Comparison of ENCODE assay signal across 12 mouse cellular contexts in the genomic region with DNA sequence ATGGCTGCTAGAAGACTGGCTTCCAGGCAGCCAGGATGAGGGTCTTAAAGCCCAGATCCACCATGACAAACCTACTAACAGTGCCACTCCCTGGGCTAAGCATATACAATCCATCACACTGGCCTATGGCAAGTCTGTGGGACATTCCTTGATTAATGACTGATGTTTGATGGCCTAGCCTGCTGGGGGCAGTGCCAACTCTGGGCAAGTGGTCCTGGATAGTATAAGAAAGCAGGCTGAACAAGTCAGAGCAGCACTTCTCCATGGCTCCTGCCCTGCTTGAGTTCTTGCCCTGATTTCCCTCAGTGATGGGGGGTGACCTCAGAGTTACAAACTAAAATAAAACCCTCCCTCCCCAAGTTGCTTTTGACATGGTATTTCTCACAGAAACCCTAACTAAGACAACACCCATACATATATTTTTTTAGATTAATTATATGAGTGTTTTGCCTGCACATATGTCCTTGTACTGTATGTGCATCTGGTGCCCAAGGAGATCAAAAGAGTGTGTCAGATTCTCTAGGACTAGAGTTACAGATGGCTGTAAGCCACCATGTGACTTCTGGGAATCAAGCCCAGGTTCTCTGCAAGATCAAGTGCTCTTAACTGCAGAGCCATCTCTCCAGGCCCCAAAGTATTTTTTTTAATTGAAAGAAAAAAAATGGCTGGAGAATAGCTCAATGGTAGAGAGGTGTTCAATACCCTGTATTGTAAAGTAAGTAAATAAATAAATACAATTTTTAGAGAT. TPM values are rescaled to one million over a fixed set of nuclear protein-coding genes. Genes with fewer than 3 reads are reported as not detected.
DNase-seq lines count a peak whose midpoint lies in the region; ATAC-seq and TF ChIP-seq lines count a peak whose summit lies in the region.
"Had no signal": no experiment of that assay in that cellular context is flagged by ENCODE, and none has a peak within 500 bp of the region (broad histone marks: within the 10 kb centered on the region; RNA-seq: fewer than 3 reads in every experiment).

No protein-coding gene starts in this region.

- H3K36me3 ChIP-seq in hindbrain, embryonic 16.5 days (ENCODE audit: control insufficient read depth, insufficient read depth, low read length), result no peaks in the 10 kb centered on the region
- peaks cover 6% of the 10 kb centered on the region; the same call in 1 of the 2 replicates for H3K36me3 ChIP-seq in hindbrain, embryonic 12.5 days
- no peaks in the 10 kb centered on the region for H3K36me3 ChIP-seq in C2C12 (ENCODE audit: control insufficient read depth, insufficient read depth)

- peaks cover 37% of the 10 kb centered on the region for H3K79me3 ChIP-seq in C2C12 (ENCODE audit: low read depth)

- 0 out of 2 replicates have a peak overlapping the region, but pooled peaks have one; percentile 52 for H3K27ac ChIP-seq in hindbrain, embryonic 16.5 days (ENCODE audit: low read depth, low read length)
- H3K27ac ChIP-seq in hindbrain, embryonic 12.5 days, result no peak overlapping the region
- H3K27ac ChIP-seq: liver, embryonic 14.5 days had no signal

- no peak for TF ChIP-seq CTCF in C2C12 (IDR thresholded peaks at IDR 0.05; ENCODE audit: control insufficient read depth, insufficient read depth, insufficient read length)

- no peak overlapping the region for H3K4me3 ChIP-seq in hindbrain, embryonic 16.5 days (ENCODE audit: low read length)
- no peak overlapping the region for H3K4me3 ChIP-seq in hindbrain, embryonic 12.5 days
- H3K4me3 ChIP-seq in C2C12 (ENCODE audit: insufficient read depth, poor library complexity, severe bottlenecking), result no peak overlapping the region

- H3K4me1 ChIP-seq in hindbrain, embryonic 16.5 days (ENCODE audit: control insufficient read depth, insufficient read depth, low read depth, low read length), result 0 out of 2 replicates have a peak, but pooled peaks cover 2% of the 10 kb centered on the region
- H3K4me1 ChIP-seq in hindbrain, embryonic 12.5 days, result no peaks in the 10 kb centered on the region

- no peak overlapping the region for H3K4me2 ChIP-seq in hindbrain, embryonic 16.5 days (ENCODE audit: low read length)
- no peak overlapping the region for H3K4me2 ChIP-seq in hindbrain, embryonic 12.5 days (replicated peaks)

- no peak overlapping the region for H3K9ac ChIP-seq in hindbrain, embryonic 16.5 days (ENCODE audit: low read depth, low read length)
- H3K9ac ChIP-seq in hindbrain, embryonic 12.5 days, result no peak overlapping the region
- H3K9ac ChIP-seq: liver, embryonic 14.5 days had no signal

- H3K79me2 ChIP-seq in C2C12 (ENCODE audit: control insufficient read depth, insufficient read depth), result peaks cover 93% of the 10 kb centered on the region

- H3K27me3 ChIP-seq in hindbrain, embryonic 16.5 days (replicated peaks; ENCODE audit: control insufficient read depth, insufficient read depth, low read length), result no peaks in the 10 kb centered on the region
- H3K27me3 ChIP-seq in hindbrain, embryonic 12.5 days, result no peaks in the 10 kb centered on the region
- H3K27me3 ChIP-seq in C2C12 (ENCODE audit: control insufficient read depth, insufficient read depth, insufficient read length), result no peaks in the 10 kb centered on the region
- H3K27me3 ChIP-seq: Patski had no signal

- peak; percentile 80 for ATAC-seq in hindbrain, embryonic 16.5 days
- no peak for ATAC-seq in hindbrain, embryonic 12.5 days (ENCODE audit: low FRiP score)
- no peak for ATAC-seq in megakaryocyte, adult 5-6 weeks (ENCODE audit: poor library complexity, severe bottlenecking)
- ATAC-seq: Patski had no signal

- DNase-seq in adipocyte (ENCODE audit: low spot score), result peak; percentile 91
- DNase-seq in heart, adult 8-10 months (ENCODE audit: low spot score), result peak; percentile 34
- DNase-seq in testis, postnatal 14 days (ENCODE audit: low spot score), result no peak
- DNase-seq in testis, postnatal 10 days (ENCODE audit: low spot score), result no peak
- DNase-seq: embryo, embryonic 11 days; thymus, adult 18-20 months had no signal

- no peaks in the 10 kb centered on the region for H3K9me3 ChIP-seq in hindbrain, embryonic 16.5 days (ENCODE audit: control insufficient read depth, low read length)
- no peaks in the 10 kb centered on the region for H3K9me3 ChIP-seq in hindbrain, embryonic 12.5 days (replicated peaks)

- no peak overlapping the region for H3ac ChIP-seq in C2C12 (ENCODE audit: control insufficient read depth, insufficient read length, low read depth)

TF ChIP-seq in C2C12, 6 proteins besides CTCF, POLR2A, EP300 and RAD21:
- TF ChIP-seq FOSL1 (IDR thresholded peaks at IDR 0.05; ENCODE audit: insufficient read depth, low read length, poor library complexity, severe bottlenecking), result no peak
- peak; percentile 45 for TF ChIP-seq USF1 (IDR thresholded peaks at IDR 0.05; ENCODE audit: low read depth)

RNA-seq across cellular contexts. Expression of gene Rnf185, which starts 10.3 kb away (rescaled TPM):
- polyA plus RNA-seq in hindbrain, embryonic 16.5 days (2015; fragmentation: Nextera tagmentation; extraction: Ambion mirVana), result 43.0 and 46.2 TPM in 2 replicates
- polyA plus RNA-seq in hindbrain, embryonic 12.5 days (2016; fragmentation: Nextera tagmentation; extraction: Ambion mirVana), result 38.5 and 43.0 TPM in 2 replicates
- polyA plus RNA-seq in C2C12 (2012; fragmentation: generic; extraction: Trizol), result 18.9 TPM
- 10 to 100 TPM; 18.9 to 23.0 (median 20.4) TPM for total RNA-seq in heart, adult 8-10 months (2022)
- 14.0 and 14.4 TPM in 2 replicates for total RNA-seq in megakaryocyte, adult 5-6 weeks (2015)
- 12.3 and 12.7 TPM in 2 replicates for total RNA-seq in megakaryocyte, adult 5-6 weeks (2017)

RNA-seq across cellular contexts. Expression of gene Limk2, which starts 32.9 kb away (rescaled TPM):
- 159 and 164 TPM in 2 replicates for polyA plus RNA-seq in hindbrain, embryonic 16.5 days (2015; fragmentation: Nextera tagmentation; extraction: Ambion mirVana)
- 114 and 116 TPM in 2 replicates for polyA plus RNA-seq in hindbrain, embryonic 12.5 days (2016; fragmentation: Nextera tagmentation; extraction: Ambion mirVana)
- polyA plus RNA-seq in C2C12 (2012; fragmentation: generic; extraction: Trizol), result 21.6 TPM
- 10 to 100 TPM; 16.7 to 25.5 (median 19.4) TPM for total RNA-seq in heart, adult 8-10 months (2022)
- 9.6 and 11.5 TPM in 2 replicates for total RNA-seq in megakaryocyte, adult 5-6 weeks (2015)
- total RNA-seq in megakaryocyte, adult 5-6 weeks (2017), result 27.5 and 30.4 TPM in 2 replicates

RNA-seq across cellular contexts. Expression of gene Pla2g3, which starts 46.2 kb away (rescaled TPM):
- polyA plus RNA-seq in hindbrain, embryonic 16.5 days (2015; fragmentation: Nextera tagmentation; extraction: Ambion mirVana), result 4.0 and 9.2 TPM in 2 replicates
- 0.81 and 1.2 TPM in 2 replicates for polyA plus RNA-seq in hindbrain, embryonic 12.5 days (2016; fragmentation: Nextera tagmentation; extraction: Ambion mirVana)
- 0.21 TPM for polyA plus RNA-seq in C2C12 (2012; fragmentation: generic; extraction: Trizol)
- total RNA-seq in heart, adult 8-10 months (2022), result under 1 TPM in 2 of 4 experiments, not detected in 2; 0.14 to 0.16 TPM
- 0.71 and 0.75 TPM in 2 replicates for total RNA-seq in megakaryocyte, adult 5-6 weeks (2015)
- 0.81 and 0.88 TPM in 2 replicates for total RNA-seq in megakaryocyte, adult 5-6 weeks (2017)

Comparison
In these comparisons a context has a peak if more than half of its experiments do, and no peak if none do; other contexts are left out.
1. DNase-seq: peak in adipocyte (single experiment) and heart, adult 8-10 months (single experiment); none in testis, postnatal 14 days (single experiment) and testis, postnatal 10 days (single experiment).